Mouse (Mus musculus) ES-Bruce4 (cell line): ENCODE measurements at regions not wholly inside any gene's neighbourhood (a gene's known extent, or its start where the extent isn't known, plus 50 kb on each side); places are given as distances from the start of the nearest gene placed in this dataset.

Experiments
- CTCF ChIP-seq: IDR thresholded peaks from one replicate; pipeline ENCODE4 v1.8.1; 2011; ENCODE audit warnings: low read depth, low read length
- EP300 ChIP-seq: IDR thresholded peaks from 2 replicates; pipeline ENCODE4 v1.6.1; 2011; ENCODE audit warnings: low read depth, low read length; ENCODE audit not compliant: insufficient read depth
- POLR2A ChIP-seq: IDR thresholded peaks from one replicate; pipeline ENCODE4 v1.8.1; 2011; ENCODE audit warnings: low read length; ENCODE audit not compliant: insufficient read depth

DNA sequence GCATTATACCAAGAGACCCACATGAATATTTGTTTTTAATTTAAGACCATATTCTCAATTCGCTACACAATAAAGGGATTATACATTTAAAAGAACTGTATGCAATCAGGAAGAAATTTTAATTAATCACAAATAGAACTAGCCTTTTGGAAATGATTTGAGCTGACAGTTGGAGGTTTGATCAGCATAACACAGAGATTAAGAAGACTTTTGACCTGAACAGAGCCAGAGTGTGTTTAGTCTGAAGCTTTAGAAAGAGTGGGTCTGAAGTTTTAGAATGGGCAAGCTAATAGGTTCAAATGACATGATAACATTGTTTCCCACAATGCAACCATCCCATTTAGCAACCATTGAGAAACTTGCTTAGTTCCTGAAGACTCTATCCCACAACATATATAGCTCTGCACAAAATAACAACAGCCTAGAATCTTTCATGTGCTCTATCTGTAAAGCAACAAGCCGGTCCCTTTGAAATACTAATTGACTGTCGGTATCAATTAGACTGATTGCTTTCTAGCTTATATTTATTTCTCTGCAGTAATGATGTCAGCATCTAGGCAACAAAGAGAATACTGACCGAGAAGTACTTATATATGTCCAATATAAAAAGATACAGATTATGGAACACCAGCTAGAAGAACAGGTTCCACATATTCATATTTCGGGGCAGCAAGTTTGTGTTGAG is 135.9 kb downstream of the Trim52 start:
- TF ChIP-seq CTCF: no peak
- TF ChIP-seq POLR2A: no peak
- TF ChIP-seq EP300: no peak
